In genomic region chr4:151404581-151405256, GRCm38 (mm10) we compare ENCODE assay signal across 12 mouse cellular contexts.
A peak's percentile ranks its signal among the peaks of the same experiment; 100 is the strongest.
DNase-seq lines count a peak whose midpoint lies in the region; ATAC-seq and TF ChIP-seq lines count a peak whose summit lies in the region.
"Had no signal": no experiment of that assay in that cellular context is flagged by ENCODE, and none has a peak within 500 bp of the region (broad histone marks: within the 10 kb centered on the region; RNA-seq: fewer than 3 reads in every experiment).

No protein-coding gene starts in this region.

- no peak for TF ChIP-seq EP300 in stomach, postnatal 0 days (optimal IDR thresholded peaks at IDR 0.05)

- no peak overlapping the region for H3K9ac ChIP-seq in heart, embryonic 11.5 days (ENCODE audit: low read depth, low read length)
- H3K9ac ChIP-seq in lung, embryonic 14.5 days = no peak overlapping the region
- H3K9ac ChIP-seq in intestine, embryonic 15.5 days = no peak overlapping the region
- no peak overlapping the region for H3K9ac ChIP-seq in stomach, postnatal 0 days (ENCODE audit: low read length)
- H3K9ac ChIP-seq: forebrain, embryonic 12.5 days had no signal

- no peak for TF ChIP-seq CTCF in lung, embryonic 14.5 days (IDR thresholded peaks at IDR 0.05; ENCODE audit: low read depth)
- TF ChIP-seq CTCF in lung, adult 2 months (IDR thresholded peaks at IDR 0.05; ENCODE audit: insufficient read depth, low read length) = no peak
- no peak for TF ChIP-seq CTCF in stomach, postnatal 0 days (IDR thresholded peaks at IDR 0.05; ENCODE audit: low read depth)

- no peak overlapping the region for H3K27ac ChIP-seq in heart, embryonic 11.5 days (ENCODE audit: low read depth, low read length)
- no peak overlapping the region for H3K27ac ChIP-seq in lung, embryonic 14.5 days (ENCODE audit: low read depth)
- no peak overlapping the region for H3K27ac ChIP-seq in intestine, embryonic 15.5 days
- H3K27ac ChIP-seq in stomach, postnatal 0 days (replicated peaks) = no peak overlapping the region
- H3K27ac ChIP-seq: forebrain, embryonic 12.5 days had no signal

- H3K4me2 ChIP-seq in heart, embryonic 11.5 days = no peak overlapping the region
- H3K4me2 ChIP-seq in lung, embryonic 14.5 days = no peak overlapping the region
- peak overlapping the region; percentile 1; the same call in 1 of the 2 replicates for H3K4me2 ChIP-seq in intestine, embryonic 15.5 days (replicated peaks)
- H3K4me2 ChIP-seq in stomach, postnatal 0 days (replicated peaks; ENCODE audit: low read depth) = no peak overlapping the region
- H3K4me2 ChIP-seq: forebrain, embryonic 12.5 days had no signal

- H3K4me1 ChIP-seq in heart, embryonic 11.5 days (ENCODE audit: control insufficient read depth, insufficient read depth, low read length) = peaks cover 3% of the 10 kb centered on the region; the same call in 1 of the 2 replicates
- H3K4me1 ChIP-seq in lung, embryonic 14.5 days (ENCODE audit: insufficient read depth) = no peaks in the 10 kb centered on the region
- no peaks in the 10 kb centered on the region for H3K4me1 ChIP-seq in lung, adult 2 months (ENCODE audit: control insufficient read depth, insufficient read depth, low read length)
- H3K4me1 ChIP-seq in intestine, embryonic 15.5 days (replicated peaks) = peaks cover 9% of the 10 kb centered on the region; the same call in 1 of the 2 replicates
- no peaks in the 10 kb centered on the region for H3K4me1 ChIP-seq in stomach, postnatal 0 days (replicated peaks; ENCODE audit: control insufficient read depth, insufficient read depth)
- H3K4me1 ChIP-seq: forebrain, embryonic 12.5 days had no signal

- H3K9me3 ChIP-seq in heart, embryonic 11.5 days (replicated peaks; ENCODE audit: control insufficient read depth, low read length) = no peaks in the 10 kb centered on the region
- no peaks in the 10 kb centered on the region for H3K9me3 ChIP-seq in lung, embryonic 14.5 days (ENCODE audit: low read depth, low read length)
- H3K9me3 ChIP-seq in intestine, embryonic 15.5 days = no peaks in the 10 kb centered on the region; the same call in 1 of the 2 replicates
- no peaks in the 10 kb centered on the region for H3K9me3 ChIP-seq in stomach, postnatal 0 days (ENCODE audit: control insufficient read depth, low read length)
- H3K9me3 ChIP-seq: forebrain, embryonic 12.5 days had no signal

- H3K4me3 ChIP-seq in heart, embryonic 11.5 days (ENCODE audit: low read depth, low read length) = no peak overlapping the region
- H3K4me3 ChIP-seq in lung, embryonic 14.5 days (ENCODE audit: low read depth, low read length) = no peak overlapping the region
- no peak overlapping the region for H3K4me3 ChIP-seq in lung, adult 2 months (replicated peaks; ENCODE audit: extremely low read depth, low read depth, low read length)
- H3K4me3 ChIP-seq in intestine, embryonic 15.5 days (replicated peaks) = no peak overlapping the region
- no peak overlapping the region for H3K4me3 ChIP-seq in stomach, postnatal 0 days (ENCODE audit: low read depth, low read length)
- H3K4me3 ChIP-seq: forebrain, embryonic 12.5 days had no signal

- H3K36me3 ChIP-seq in heart, embryonic 11.5 days (ENCODE audit: control insufficient read depth, insufficient read depth, low read length) = no peaks in the 10 kb centered on the region
- no peaks in the 10 kb centered on the region for H3K36me3 ChIP-seq in lung, embryonic 14.5 days (ENCODE audit: insufficient read depth)
- H3K36me3 ChIP-seq in intestine, embryonic 15.5 days = no peaks in the 10 kb centered on the region
- H3K36me3 ChIP-seq in stomach, postnatal 0 days (ENCODE audit: control insufficient read depth, insufficient read depth, low read length) = no peaks in the 10 kb centered on the region
- H3K36me3 ChIP-seq: forebrain, embryonic 12.5 days had no signal

- TF ChIP-seq POLR2A in lung, adult 2 months (IDR thresholded peaks at IDR 0.05; ENCODE audit: borderline replicate concordance, extremely low read depth, low read depth, low read length) = no peak

- peak; percentile 12 to 24 for DNase-seq in heart, adult 9 months (ENCODE audit: low spot score in 2 of 2)
- DNase-seq in lung, embryonic 14.5 days = peak; percentile 28
- no peak for DNase-seq in lung, adult 2 months
- DNase-seq in stomach, postnatal 0 days (ENCODE audit: low spot score) = peak; percentile 31
- no peak for DNase-seq in retina, embryonic 14.5 days (ENCODE audit: low spot score)
- no peak for DNase-seq in lung, adult 18-20 months
- DNase-seq: cerebellum, postnatal 36 days had no signal

- no peak for ATAC-seq in heart, embryonic 11.5 days (replicated peaks; ENCODE audit: insufficient number of reproducible peaks, low FRiP score, low TSS enrichment)
- peak; percentile 71 for ATAC-seq in lung, embryonic 14.5 days (ENCODE audit: insufficient read depth)
- ATAC-seq in intestine, embryonic 15.5 days = peak; percentile 86
- ATAC-seq in stomach, postnatal 0 days (ENCODE audit: low FRiP score, low TSS enrichment) = no peak
- ATAC-seq: lung, postnatal 0 days; midbrain, embryonic 16.5 days had no signal

- WGBS in heart, embryonic 11.5 days (ENCODE audit: insufficient replicate concordance) = 62% methylated on average over 17 of the region's 17 CpGs
- WGBS in lung, embryonic 14.5 days = 52% methylated on average over 17 of the region's 17 CpGs
- WGBS in lung, adult 2 months = 55% methylated on average over 17 of the region's 17 CpGs
- 43% methylated on average over 17 of the region's 17 CpGs for WGBS in intestine, embryonic 15.5 days
- 63% methylated on average over 17 of the region's 17 CpGs for WGBS in stomach, postnatal 0 days

- H3K27me3 ChIP-seq in heart, embryonic 11.5 days (ENCODE audit: control insufficient read depth, insufficient read depth, low read length) = no peaks in the 10 kb centered on the region
- no peaks in the 10 kb centered on the region for H3K27me3 ChIP-seq in lung, embryonic 14.5 days (ENCODE audit: insufficient read depth, low read length)
- no peaks in the 10 kb centered on the region for H3K27me3 ChIP-seq in intestine, embryonic 15.5 days (replicated peaks)
- H3K27me3 ChIP-seq in stomach, postnatal 0 days (ENCODE audit: control insufficient read depth, insufficient read depth, low read length) = no peaks in the 10 kb centered on the region
- H3K27me3 ChIP-seq: forebrain, embryonic 12.5 days had no signal

Comparison
In these comparisons a context has a peak if more than half of its experiments do, and no peak if none do; other contexts are left out.
1. DNase-seq: peak in heart, adult 9 months (2 of 2), lung, embryonic 14.5 days (single experiment) and stomach, postnatal 0 days (single experiment); none in lung, adult 2 months (single experiment), retina, embryonic 14.5 days (single experiment) and lung, adult 18-20 months (0 of 2).
2. ATAC-seq: peak in lung, embryonic 14.5 days (single experiment) and intestine, embryonic 15.5 days (single experiment); none in heart, embryonic 11.5 days (single experiment) and stomach, postnatal 0 days (single experiment).